ENCODE assay signal across 21 mouse cellular contexts in the genomic region with DNA sequence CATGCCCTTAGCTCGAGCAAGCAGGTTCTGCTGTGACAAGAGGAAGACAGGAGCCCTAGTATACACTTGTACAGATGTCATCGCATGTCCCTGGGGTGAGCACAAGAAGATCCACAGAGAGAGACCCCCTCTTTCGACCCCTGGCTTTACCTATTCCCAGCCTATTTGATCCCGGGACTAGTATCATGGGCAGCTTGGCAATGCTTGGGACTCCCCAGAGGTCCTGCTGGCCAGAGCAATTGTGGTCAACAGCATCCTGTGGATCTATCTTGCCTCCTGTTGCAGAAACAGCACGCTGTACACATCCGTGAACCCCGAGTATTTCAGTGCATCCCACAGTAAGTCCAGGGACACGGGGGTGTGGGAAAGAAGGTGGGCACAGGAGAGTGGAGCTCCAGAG. TPM values are rescaled to one million over a fixed set of nuclear protein-coding genes. Genes with fewer than 3 reads are reported as not detected.
DNase-seq lines count a peak whose midpoint lies in the region; ATAC-seq lines count a peak whose summit lies in the region.
"Had no signal": no experiment of that assay in that cellular context is flagged by ENCODE, and none has a peak within 500 bp of the region (broad histone marks: within the 10 kb centered on the region; RNA-seq: fewer than 3 reads in every experiment).

No protein-coding gene starts in this region.

- no peaks in the 10 kb centered on the region for H3K9me3 ChIP-seq in midbrain, embryonic 11.5 days (ENCODE audit: control insufficient read depth, low read length)
- no peaks in the 10 kb centered on the region for H3K9me3 ChIP-seq in midbrain, embryonic 15.5 days
- H3K9me3 ChIP-seq: G1E had no signal

- peaks cover 7% of the 10 kb centered on the region; the same call in 1 of the 2 replicates for H3K4me1 ChIP-seq in midbrain, embryonic 11.5 days (ENCODE audit: control insufficient read depth, insufficient read depth, low read length)
- H3K4me1 ChIP-seq in midbrain, embryonic 15.5 days, result peaks cover 9% of the 10 kb centered on the region

- peaks cover 39% of the 10 kb centered on the region for H3K27me3 ChIP-seq in midbrain, embryonic 11.5 days (ENCODE audit: control insufficient read depth, insufficient read depth, low read length)
- H3K27me3 ChIP-seq in midbrain, embryonic 15.5 days (replicated peaks), result peaks cover 42% of the 10 kb centered on the region

- peak; percentile 86 for DNase-seq in heart, adult 11 months
- DNase-seq in heart, postnatal 36 days, result no peak
- DNase-seq in midbrain, embryonic 11.5 days (ENCODE audit: low spot score, missing footprints), result peak; percentile 56
- DNase-seq: adrenal gland, adult 2 months; adrenal gland, adult 8-10 months; adrenal gland, postnatal 10 days; adrenal gland, postnatal 14 days; adrenal gland, postnatal 25 days; adrenal gland, postnatal 36 days; B cell, adult 2 months; cerebellum, adult 11 months; cerebellum, adult 11-12 months; cerebellum, adult 18-20 months had no signal

- no peak overlapping the region for H3K27ac ChIP-seq in midbrain, embryonic 11.5 days (ENCODE audit: low read depth, low read length)
- no peak overlapping the region for H3K27ac ChIP-seq in midbrain, embryonic 15.5 days

- H3K4me2 ChIP-seq in midbrain, embryonic 11.5 days, result no peak overlapping the region
- no peak overlapping the region for H3K4me2 ChIP-seq in midbrain, embryonic 15.5 days

- intact Hi-C loops in heart, postnatal 36 days (cut with DNase I), result no loop called here

- no peak overlapping the region for H3K9ac ChIP-seq in midbrain, embryonic 11.5 days (ENCODE audit: low read length)
- H3K9ac ChIP-seq in midbrain, embryonic 15.5 days, result no peak overlapping the region

- 83% methylated on average over 8 of the region's 8 CpGs for WGBS in midbrain, embryonic 11.5 days
- WGBS in midbrain, embryonic 15.5 days, result 83% methylated on average over 8 of the region's 8 CpGs

- no peak overlapping the region for H3K4me3 ChIP-seq in midbrain, embryonic 11.5 days (ENCODE audit: low read depth, low read length)
- H3K4me3 ChIP-seq in midbrain, embryonic 15.5 days, result no peak overlapping the region

- no peaks in the 10 kb centered on the region for H3K36me3 ChIP-seq in midbrain, embryonic 11.5 days (ENCODE audit: control insufficient read depth, insufficient read depth, low read length)
- no peaks in the 10 kb centered on the region for H3K36me3 ChIP-seq in midbrain, embryonic 15.5 days (replicated peaks)
- H3K36me3 ChIP-seq: G1E had no signal

- no peak for ATAC-seq in midbrain, embryonic 11.5 days (ENCODE audit: low FRiP score)
- ATAC-seq in midbrain, embryonic 15.5 days (replicated peaks), result no peak
- ATAC-seq: activated CD4-positive, CD25-positive, alpha-beta regulatory T cell, adult 4 months; CD4-positive, CD25-positive, alpha-beta regulatory T cell, adult 4 months; Patski had no signal

RNA-seq across cellular contexts. Expression of a gene that starts 12.8 kb away (rescaled TPM):
- total RNA-seq in heart, postnatal 36 days (2021), result 10 to 100 TPM; 19.5 to 22.5 TPM
- 5.4 and 6.9 TPM in 2 replicates for polyA plus RNA-seq in midbrain, embryonic 11.5 days (2014; fragmentation: Nextera tagmentation; extraction: Ambion mirVana)
- 8.6 and 9.8 TPM in 2 replicates for polyA plus RNA-seq in midbrain, embryonic 15.5 days (2015; fragmentation: Nextera tagmentation; extraction: Ambion mirVana)
- polyA plus RNA-seq: G1E had no signal

RNA-seq across cellular contexts. Expression of a gene that starts 14.5 kb away (rescaled TPM):
- total RNA-seq in heart, postnatal 36 days (2021), result under 1 TPM in 1 of 2 experiments, not detected in 1; 0.08 TPM
- 0.51 and 0.71 TPM in 2 replicates for polyA plus RNA-seq in midbrain, embryonic 11.5 days (2014; fragmentation: Nextera tagmentation; extraction: Ambion mirVana)
- 0.66 and 0.69 TPM in 2 replicates for polyA plus RNA-seq in midbrain, embryonic 15.5 days (2015; fragmentation: Nextera tagmentation; extraction: Ambion mirVana)
- polyA plus RNA-seq: C2C12, G1E had no signal

RNA-seq across cellular contexts. Expression of a gene that starts 16.3 kb away (rescaled TPM):
- total RNA-seq in heart, postnatal 36 days (2021), result under 1 TPM; 0.16 to 0.19 TPM
- 2.4 and 3.2 TPM in 2 replicates for polyA plus RNA-seq in midbrain, embryonic 11.5 days (2014; fragmentation: Nextera tagmentation; extraction: Ambion mirVana)
- polyA plus RNA-seq in midbrain, embryonic 15.5 days (2015; fragmentation: Nextera tagmentation; extraction: Ambion mirVana), result 1.0 and 1.6 TPM in 2 replicates
- total RNA-seq: G1E, MEL had no signal
- polyA plus RNA-seq: activated CD4-positive, CD25-positive, alpha-beta regulatory T cell, adult 4 months; C2C12; CD4-positive, CD25-positive, alpha-beta regulatory T cell, adult 4 months; G1E; Patski had no signal

RNA-seq across cellular contexts. Expression of a gene that starts 35.3 kb away (rescaled TPM):
- total RNA-seq in heart, postnatal 36 days (2021), result under 1 TPM in 1 of 2 experiments, not detected in 1; 0.08 TPM
- not detected in 2 replicates for polyA plus RNA-seq in midbrain, embryonic 11.5 days (2014; fragmentation: Nextera tagmentation; extraction: Ambion mirVana)
- polyA plus RNA-seq in midbrain, embryonic 15.5 days (2015; fragmentation: Nextera tagmentation; extraction: Ambion mirVana), result not detected in 2 replicates
- total RNA-seq: MEL had no signal
- polyA plus RNA-seq: brain, embryonic 14.5 days; G1E; Patski had no signal

Comparison
In these comparisons a context has a peak if more than half of its experiments do, and no peak if none do; other contexts are left out.
1. DNase-seq: peak in heart, adult 11 months (single experiment) and midbrain, embryonic 11.5 days (single experiment); none in heart, postnatal 36 days (0 of 2).